Mouse (Mus musculus): Measurements from ENCODE around the gene Gfod1. TPM values are rescaled to one million over a fixed set of nuclear protein-coding genes. Genes with fewer than 3 reads are reported as not detected.
A peak's percentile ranks its signal among the peaks of the same experiment; 100 is the strongest.

The Gfod1 gene
- total RNA-seq, 2 experiments from 2014 or later, result 118 to 134 TPM

DNA sequence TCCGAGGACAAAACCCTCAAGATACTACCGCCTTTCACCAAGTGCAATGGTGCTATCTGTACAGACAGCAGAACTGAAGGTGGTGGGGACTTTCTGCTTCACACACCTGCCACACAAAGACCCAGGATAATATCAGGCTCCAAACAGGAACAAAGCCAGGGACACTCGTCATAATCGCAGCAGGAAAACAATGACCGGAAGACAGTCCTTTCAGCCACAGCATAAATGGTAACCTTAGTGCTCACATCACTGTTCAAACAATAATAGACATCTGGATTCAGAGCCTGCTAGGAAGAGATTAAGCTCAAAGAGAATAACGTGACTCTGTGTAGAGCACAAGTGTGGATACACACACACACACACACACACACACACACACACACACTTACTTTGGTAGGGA is 67.3 kb downstream of the Gfod1 start:
- DNase-seq (ENCODE audit: extremely low spot score in 1 of 2, low spot score in 2 of 2), result no peak
- peak overlapping the region; percentile 80 for H3K27ac ChIP-seq
- H3K4me3 ChIP-seq, result no peak overlapping the region
- TF ChIP-seq CTCF (IDR thresholded peaks at IDR 0.05), result no peak
- intact Hi-C loops (cut with DNase I), result no loop called here

- peak overlapping the region; percentile 80 for H3K27ac ChIP-seq
- no peak for DNase-seq (ENCODE audit: extremely low spot score in 1 of 2, low spot score in 2 of 2)
- intact Hi-C loops (cut with DNase I), result no loop called here
- no peak for TF ChIP-seq CTCF (IDR thresholded peaks at IDR 0.05)
- no peak overlapping the region for H3K4me3 ChIP-seq
Observed at GRCm38 (mm10) chr13:43235982-43236381, 68.0 kb downstream of the Gfod1 start.

DNA sequence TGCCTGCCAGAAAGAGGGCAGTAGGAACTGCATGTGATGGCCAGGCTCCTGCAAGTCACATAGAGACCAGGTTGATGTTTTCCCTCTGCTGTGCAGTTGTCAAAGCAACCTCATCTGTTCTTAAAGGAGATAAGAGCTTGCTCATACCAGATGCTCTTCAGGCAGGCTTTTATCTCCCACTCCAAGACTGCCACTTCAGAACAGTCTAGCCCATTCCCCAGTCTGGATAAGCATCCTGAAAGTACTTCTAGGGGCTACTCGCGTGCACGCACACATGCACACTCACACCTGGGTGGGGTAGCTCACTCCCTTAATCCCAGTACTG is 68.4 kb downstream of the Gfod1 start:
- Histone ChIP-seq H3K27ac (peak overlapping the region; percentile 80), H3K4me3 (no peak overlapping the region)
- intact Hi-C loops (cut with DNase I), result no loop called here
- no peak for DNase-seq (ENCODE audit: extremely low spot score in 1 of 2, low spot score in 2 of 2)
- no peak for TF ChIP-seq CTCF (IDR thresholded peaks at IDR 0.05)

DNA sequence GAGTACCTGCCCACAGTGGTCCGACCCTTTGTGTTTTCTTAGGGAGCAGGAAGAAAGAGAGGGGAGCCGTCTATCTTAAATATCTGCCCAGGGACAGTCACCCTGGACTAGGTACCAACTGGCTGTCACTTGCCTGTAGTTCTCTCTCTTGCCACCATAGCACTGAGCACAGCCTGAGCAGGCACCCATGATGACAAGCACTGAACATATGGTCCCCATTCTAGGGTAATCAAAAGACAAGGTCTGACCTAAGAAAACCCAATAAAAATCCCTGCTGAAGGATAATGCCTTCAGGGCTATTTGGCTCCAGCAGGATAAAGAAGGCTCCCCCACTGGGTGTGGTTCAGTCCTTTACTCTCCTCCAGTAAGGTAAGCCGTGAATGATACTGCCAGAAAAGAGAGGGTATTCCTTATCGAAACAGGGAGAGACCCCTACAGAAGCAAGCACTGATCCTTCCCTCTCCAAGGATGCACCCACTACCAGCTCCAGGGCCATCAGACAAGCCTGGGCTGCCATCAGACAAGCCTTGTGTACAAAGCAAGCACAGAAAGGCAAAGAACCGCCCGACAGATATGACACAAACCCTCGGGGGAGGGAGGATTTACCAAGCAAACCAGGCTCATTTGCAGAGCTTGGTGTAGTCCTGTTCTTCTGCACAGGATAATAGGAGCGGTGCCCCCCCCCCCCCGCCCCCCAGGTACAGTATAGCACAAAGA is 68.9 kb downstream of the Gfod1 start:
- no peak for DNase-seq (ENCODE audit: extremely low spot score in 1 of 2, low spot score in 2 of 2)
- intact Hi-C loops (cut with DNase I), result loop anchor here (5.0 kb wide), 1 partner anchor 43 kb away; no protein-coding TSS in a partner anchor
- H3K4me3 ChIP-seq, result no peak overlapping the region
- peak overlapping the region; percentile 80 for H3K27ac ChIP-seq
- peak; percentile 44 for TF ChIP-seq CTCF (IDR thresholded peaks at IDR 0.05)

DNA sequence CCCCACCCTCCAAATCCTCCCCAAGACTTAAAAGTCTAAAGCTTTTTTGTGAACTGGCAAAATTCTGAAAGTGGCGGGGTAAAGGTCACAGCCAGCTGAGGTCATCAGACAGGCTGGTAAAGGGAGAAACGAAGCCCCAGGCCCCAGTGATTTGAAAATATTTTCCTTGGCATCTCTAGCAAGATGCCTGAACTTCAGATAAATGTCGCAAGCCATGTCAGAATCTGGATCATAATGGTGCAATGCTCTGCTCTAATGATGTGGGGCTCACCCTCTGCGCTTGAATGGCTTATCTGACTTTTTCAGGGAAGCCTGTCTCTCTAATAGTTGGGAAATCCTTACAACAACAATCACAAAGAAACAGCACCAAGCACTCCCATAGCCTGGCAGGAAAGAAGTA is 70.6 kb downstream of the Gfod1 start:
- Histone ChIP-seq H3K27ac (peak overlapping the region; percentile 33; the same call in 1 of the 2 replicates), H3K4me3 (no peak overlapping the region)
- no peak for TF ChIP-seq CTCF (IDR thresholded peaks at IDR 0.05)
- intact Hi-C loops (cut with DNase I), result loop anchor here (5.0 kb wide), 1 partner anchor 41 kb away; no protein-coding TSS in a partner anchor
- no peak for DNase-seq (ENCODE audit: extremely low spot score in 1 of 2, low spot score in 2 of 2)

DNA sequence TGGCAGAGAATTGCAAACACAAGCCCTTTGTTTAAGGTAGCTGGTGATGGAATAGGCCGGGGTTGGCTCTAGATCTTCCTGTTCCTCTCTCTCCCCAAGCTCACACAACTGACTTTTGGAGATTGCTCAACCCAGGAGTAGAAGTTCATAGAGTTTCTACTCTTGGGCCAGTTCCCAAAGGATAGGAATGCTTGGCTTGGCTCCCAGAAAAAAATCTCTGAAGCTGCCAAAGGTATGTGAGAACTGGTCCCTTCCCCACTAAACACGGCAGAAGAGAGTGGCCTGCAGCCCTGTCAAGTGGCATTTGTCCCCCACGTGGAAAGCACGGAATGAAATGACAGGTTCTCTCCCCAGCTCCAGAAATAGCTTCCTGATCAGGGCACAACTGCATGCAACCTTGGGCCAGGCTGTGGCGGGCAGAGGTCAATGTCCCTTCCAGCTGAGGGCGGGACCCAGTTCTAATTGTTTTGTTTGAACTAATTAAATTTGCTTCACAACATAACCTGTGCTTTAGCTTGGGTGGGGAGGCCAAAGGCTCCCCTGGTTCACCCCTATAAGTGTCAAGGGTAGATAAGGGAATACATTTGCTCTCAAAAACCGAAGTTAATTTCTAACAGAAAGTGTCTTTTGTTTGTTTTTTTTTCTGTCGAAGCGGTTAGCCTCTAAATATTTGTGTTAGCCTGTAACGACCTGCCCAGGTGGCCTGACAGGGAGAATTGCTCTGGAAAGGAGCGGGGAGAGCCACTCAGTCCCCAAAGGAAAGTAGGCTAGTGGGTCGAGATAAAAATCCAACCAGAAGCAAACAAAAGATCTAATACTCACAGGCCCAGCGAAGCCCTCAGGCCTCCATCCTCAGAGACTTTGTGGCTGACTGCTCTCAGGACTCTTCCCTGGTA is 71.8 kb downstream of the Gfod1 start:
- no peak for TF ChIP-seq CTCF (IDR thresholded peaks at IDR 0.05)
- Histone ChIP-seq H3K4me3 (no peak overlapping the region), H3K27ac (peak overlapping the region; percentile 96)
- intact Hi-C loops (cut with DNase I), result loop anchor here (2.0 to 5.0 kb wide), 2 partner anchors 40 to 71 kb away; no protein-coding TSS in a partner anchor
- DNase-seq (ENCODE audit: extremely low spot score in 1 of 2, low spot score in 2 of 2), result no peak

- DNase-seq (ENCODE audit: extremely low spot score in 1 of 2, low spot score in 2 of 2), result no peak
- no peak for TF ChIP-seq CTCF (IDR thresholded peaks at IDR 0.05)
- intact Hi-C loops (cut with DNase I), result loop anchor here (1.0 to 5.0 kb wide), 3 partner anchors 31 to 72 kb away; no protein-coding TSS in a partner anchor
- Histone ChIP-seq H3K27ac (peak overlapping the region; percentile 96), H3K4me3 (no peak overlapping the region)
Observed at GRCm38 (mm10) chr13:43230842-43231241, 73.1 kb downstream of the Gfod1 start.

DNA sequence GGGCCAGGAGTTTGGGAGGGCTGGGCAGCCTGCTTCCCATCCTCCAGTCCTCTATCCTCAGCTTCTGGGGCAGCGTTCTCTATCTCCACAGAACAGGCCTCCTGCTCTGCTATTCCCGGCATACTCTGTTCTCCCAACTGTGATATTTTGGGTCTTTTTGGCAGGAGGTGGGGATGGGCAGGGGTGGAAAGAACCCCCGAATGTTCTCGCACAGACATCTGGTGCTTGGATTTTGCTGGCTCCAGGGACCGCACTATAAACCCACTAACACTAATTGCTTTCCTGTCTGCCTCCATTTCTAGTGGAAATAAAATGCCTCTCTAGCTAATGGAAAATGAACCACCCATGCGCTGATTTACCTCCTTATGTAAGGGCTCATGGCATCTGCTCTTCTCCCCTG is 73.7 kb downstream of the Gfod1 start:
- no peak overlapping the region for H3K4me3 ChIP-seq
- no peak for TF ChIP-seq CTCF (IDR thresholded peaks at IDR 0.05)
- intact Hi-C loops (cut with DNase I), result loop anchor here (1.0 to 5.0 kb wide), 3 partner anchors 32 to 73 kb away; no protein-coding TSS in a partner anchor
- peak overlapping the region; percentile 96 for H3K27ac ChIP-seq
- peak; percentile 76 to 84 for DNase-seq (ENCODE audit: extremely low spot score in 1 of 2, low spot score in 2 of 2)

DNA sequence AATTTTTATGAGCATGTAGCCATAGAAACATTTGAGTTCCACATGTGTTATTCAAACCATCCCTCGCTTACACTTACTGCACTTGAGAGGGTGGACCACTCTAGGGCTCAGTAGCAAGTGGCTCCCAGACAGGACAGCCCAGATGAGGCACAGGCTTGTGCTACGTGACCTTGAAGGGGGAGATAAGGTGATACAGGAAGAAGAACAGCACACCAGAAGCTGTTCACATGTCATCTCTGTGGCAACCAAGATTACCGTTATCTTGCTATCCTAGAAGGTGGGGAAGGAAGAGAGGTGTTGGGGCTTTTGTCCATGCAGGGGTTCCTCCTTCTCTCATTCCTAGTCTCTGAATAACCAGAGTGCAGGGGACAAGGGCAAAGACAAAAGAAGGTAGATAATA is 74.2 kb downstream of the Gfod1 start:
- intact Hi-C loops (cut with DNase I), result loop anchor here (1.0 to 5.0 kb wide), 3 partner anchors 33 to 73 kb away; no protein-coding TSS in a partner anchor
- Histone ChIP-seq H3K27ac (peak overlapping the region; percentile 96), H3K4me3 (no peak overlapping the region)
- TF ChIP-seq CTCF (IDR thresholded peaks at IDR 0.05), result no peak
- DNase-seq (ENCODE audit: extremely low spot score in 1 of 2, low spot score in 2 of 2), result no peak

GRCm38 (mm10) chr13:43228141-43228540 is 75.8 kb downstream of the Gfod1 start:
- intact Hi-C loops (cut with DNase I), result no loop called here
- no peak for DNase-seq (ENCODE audit: extremely low spot score in 1 of 2, low spot score in 2 of 2)
- no peak for TF ChIP-seq CTCF (IDR thresholded peaks at IDR 0.05)
- Histone ChIP-seq H3K4me3 (no peak overlapping the region), H3K27ac (peak overlapping the region; percentile 96)

- intact Hi-C loops (cut with DNase I), result no loop called here
- Histone ChIP-seq H3K27ac (no peak overlapping the region), H3K4me3 (no peak overlapping the region)
- no peak for DNase-seq (ENCODE audit: extremely low spot score in 1 of 2, low spot score in 2 of 2)
- TF ChIP-seq CTCF (IDR thresholded peaks at IDR 0.05), result no peak
Observed at GRCm38 (mm10) chr13:43226041-43226440, 77.9 kb downstream of the Gfod1 start.

- TF ChIP-seq CTCF (IDR thresholded peaks at IDR 0.05), result peak; percentile 40
- no peak for DNase-seq (ENCODE audit: extremely low spot score in 1 of 2, low spot score in 2 of 2)
- intact Hi-C loops (cut with DNase I), result no loop called here
- H3K4me3 ChIP-seq, result no peak overlapping the region
- no peak overlapping the region for H3K27ac ChIP-seq
Observed at GRCm38 (mm10) chr13:43225161-43225560, 78.8 kb downstream of the Gfod1 start.

All from left cerebral cortex, adult 2 months (tissue).